Mouse (Mus musculus) right cerebral cortex, postnatal 10 days (tissue): ENCODE data around the gene Rbfox2.
A peak's percentile ranks its signal among the peaks of the same experiment; 100 is the strongest.

ENCODE experiments used
- DNase-seq, 2 experiments: peaks; one replicate each; pipeline ENCODE4 v3.0.0; 2021; ENCODE audit warnings: low spot score in 2 of 2

The Rbfox2 gene

GRCm38 (mm10) chr15:77150424-77150841 is 156.4 kb downstream of the Rbfox2 start:
- no peak for DNase-seq

GRCm38 (mm10) chr15:77150000-77150399 is 156.8 kb downstream of the Rbfox2 start:
- DNase-seq = peak in 1 of 2 experiments; percentile 58

- DNase-seq = no peak
Measured at GRCm38 (mm10) chr15:77149551-77149950, 157.3 kb downstream of the Rbfox2 start.

GRCm38 (mm10) chr15:77146942-77147341 is 159.9 kb downstream of the Rbfox2 start:
- DNase-seq = no peak

GRCm38 (mm10) chr15:77144960-77145359 is 161.8 kb downstream of the Rbfox2 start:
- DNase-seq = no peak

- DNase-seq = no peak
Measured at GRCm38 (mm10) chr15:77142787-77143186, 164.0 kb downstream of the Rbfox2 start.

- DNase-seq = peak in 1 of 2 experiments; percentile 25
Measured at GRCm38 (mm10) chr15:77142352-77142751, 164.5 kb downstream of the Rbfox2 start.

GRCm38 (mm10) chr15:77141711-77142110 is 165.1 kb downstream of the Rbfox2 start:
- DNase-seq = peak in 1 of 2 experiments; percentile 33

GRCm38 (mm10) chr15:77138282-77138681 is 168.5 kb downstream of the Rbfox2 start:
- DNase-seq = peak in 1 of 2 experiments; percentile 28

GRCm38 (mm10) chr15:77134483-77134882 is 172.3 kb downstream of the Rbfox2 start:
- no peak for DNase-seq

- DNase-seq = no peak
Measured at GRCm38 (mm10) chr15:77129154-77129553, 177.7 kb downstream of the Rbfox2 start.

- DNase-seq = no peak
Measured at GRCm38 (mm10) chr15:77127737-77128136, 179.1 kb downstream of the Rbfox2 start.

GRCm38 (mm10) chr15:77126674-77127073 is 180.1 kb downstream of the Rbfox2 start:
- no peak for DNase-seq

GRCm38 (mm10) chr15:77124372-77125117 is 182.3 kb downstream of the Rbfox2 start:
- DNase-seq = no peak

- no peak for DNase-seq
Measured at GRCm38 (mm10) chr15:77122824-77123223, 184.0 kb downstream of the Rbfox2 start.

GRCm38 (mm10) chr15:77122208-77122607 is 184.6 kb downstream of the Rbfox2 start:
- no peak for DNase-seq

GRCm38 (mm10) chr15:77119666-77120065 is 187.1 kb downstream of the Rbfox2 start:
- DNase-seq = no peak

- DNase-seq = no peak
Measured at GRCm38 (mm10) chr15:77117209-77117608, 189.6 kb downstream of the Rbfox2 start.

- DNase-seq = no peak
Measured at GRCm38 (mm10) chr15:77116139-77116722, 190.6 kb downstream of the Rbfox2 start.

GRCm38 (mm10) chr15:77115456-77115855 is 191.3 kb downstream of the Rbfox2 start:
- DNase-seq = no peak

- no peak for DNase-seq
Measured at GRCm38 (mm10) chr15:77113591-77113990, 193.2 kb downstream of the Rbfox2 start.

- no peak for DNase-seq
Measured at GRCm38 (mm10) chr15:77112378-77112777, 194.4 kb downstream of the Rbfox2 start.

GRCm38 (mm10) chr15:77111924-77112323 is 194.9 kb downstream of the Rbfox2 start:
- DNase-seq = no peak
